Mouse (Mus musculus) kidney, adult 10 weeks (tissue): ENCODE results near the gene Cers5. TPM values are rescaled to one million over a fixed set of nuclear protein-coding genes. Genes with fewer than 3 reads are reported as not detected.

Experiments
- polyA plus RNA-seq: library from polyadenylated mRNA; stranded (reverse); fragments of 350-450 nt; fragmentation: Illumina TruSeq; extraction: RNeasy Lipid Tissue Mini Kit (QIAGEN cat#74804); gene quantifications from one replicate; pipeline ENCODE4 v1.2.3, GENCODE M21; 2014; ENCODE audit warnings: low read depth, low replicate concordance

The Cers5 gene
- 41.6 TPM for polyA plus RNA-seq

GRCm38 (mm10) chr15:99772881-99772924 lies at the start of gene Cers5:
TSS of gene Cers5 (minus strand) at chr15:99772885.

DNA sequence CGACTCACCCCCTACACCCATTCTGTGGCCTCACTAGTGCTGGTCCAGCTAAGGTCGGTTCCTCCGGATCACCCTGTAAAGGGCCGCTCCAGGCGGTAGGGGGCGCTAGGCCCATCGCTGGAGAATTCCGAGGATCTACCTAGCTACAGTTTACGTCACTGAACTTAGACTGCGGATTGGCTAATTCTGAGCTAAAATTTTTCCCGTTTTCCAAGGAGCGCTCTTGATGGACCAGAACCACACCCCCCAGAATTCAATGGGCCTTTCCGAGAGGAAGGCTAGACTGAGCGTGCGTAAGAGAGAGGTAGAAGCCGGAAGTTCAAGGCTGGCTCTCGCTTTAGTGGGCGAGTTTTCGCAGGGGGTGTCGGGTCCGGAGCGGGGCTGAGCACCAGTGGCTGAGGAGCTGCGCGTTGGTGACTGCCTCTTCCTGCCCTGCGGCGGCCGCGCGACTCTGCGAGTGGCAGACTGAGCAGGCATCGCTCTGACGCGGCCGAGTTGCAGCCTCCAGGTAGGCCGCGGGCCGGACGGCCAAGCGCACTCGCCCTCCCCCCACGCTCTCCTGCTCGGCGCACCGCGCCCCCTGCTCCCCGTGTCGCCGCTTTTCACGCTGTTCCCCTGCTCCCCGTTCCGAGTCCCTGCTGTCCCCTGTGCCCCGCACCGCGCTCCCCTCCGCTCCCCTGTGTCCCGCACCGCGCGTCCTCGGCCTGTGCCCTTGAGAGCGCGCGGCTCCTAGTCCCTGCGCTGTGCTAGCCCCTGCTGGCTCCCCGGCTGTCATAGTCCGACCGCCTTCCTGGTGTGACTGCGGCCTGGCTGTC lies 47.1 kb downstream of the Cers5 start, which contains the start of gene Cox14:
Gene Cox14, plus strand, starts transcription at position 278 of the 815 bp plus-strand sequence.

GRCm38 (mm10) chr15:99717386-99718334 lies 55.0 kb downstream of the Cers5 start, which contains the start of gene Gpd1:
TSS of gene Gpd1 (plus strand) at chr15:99717515.

DNA sequence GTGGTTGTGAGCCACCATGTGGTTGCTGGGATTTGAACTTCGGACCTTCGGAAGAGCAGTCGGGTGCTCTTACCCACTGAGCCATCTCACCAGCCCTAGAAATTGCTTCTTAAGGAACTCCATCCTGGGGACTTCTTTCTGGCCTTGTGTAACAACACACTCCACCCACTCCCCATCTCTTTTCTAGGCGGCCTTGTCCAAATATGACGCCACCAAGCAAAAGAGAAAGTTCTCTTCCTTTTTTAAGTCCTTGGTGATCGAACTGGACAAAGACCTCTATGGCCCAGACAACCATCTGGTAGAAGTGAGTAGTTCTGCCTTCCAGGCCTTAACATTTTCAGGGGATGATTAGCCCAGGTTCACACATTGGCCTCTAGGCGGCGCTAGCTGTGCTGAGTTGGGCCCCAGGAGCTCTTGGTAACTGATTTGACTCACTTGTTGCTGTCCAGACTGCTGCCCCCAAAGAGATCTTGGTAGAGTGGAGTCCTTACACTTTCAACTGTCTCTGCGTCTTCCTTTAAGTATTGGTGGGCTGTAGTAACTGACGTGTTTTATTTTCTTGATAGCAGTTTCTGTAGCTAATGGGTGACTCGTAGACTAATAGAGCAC lies 67.1 kb downstream of the Cers5 start, which contains the start of gene Gm17349:
Gene Gm17349, minus strand, starts transcription at position 51 of the 609 bp plus-strand sequence.

DNA sequence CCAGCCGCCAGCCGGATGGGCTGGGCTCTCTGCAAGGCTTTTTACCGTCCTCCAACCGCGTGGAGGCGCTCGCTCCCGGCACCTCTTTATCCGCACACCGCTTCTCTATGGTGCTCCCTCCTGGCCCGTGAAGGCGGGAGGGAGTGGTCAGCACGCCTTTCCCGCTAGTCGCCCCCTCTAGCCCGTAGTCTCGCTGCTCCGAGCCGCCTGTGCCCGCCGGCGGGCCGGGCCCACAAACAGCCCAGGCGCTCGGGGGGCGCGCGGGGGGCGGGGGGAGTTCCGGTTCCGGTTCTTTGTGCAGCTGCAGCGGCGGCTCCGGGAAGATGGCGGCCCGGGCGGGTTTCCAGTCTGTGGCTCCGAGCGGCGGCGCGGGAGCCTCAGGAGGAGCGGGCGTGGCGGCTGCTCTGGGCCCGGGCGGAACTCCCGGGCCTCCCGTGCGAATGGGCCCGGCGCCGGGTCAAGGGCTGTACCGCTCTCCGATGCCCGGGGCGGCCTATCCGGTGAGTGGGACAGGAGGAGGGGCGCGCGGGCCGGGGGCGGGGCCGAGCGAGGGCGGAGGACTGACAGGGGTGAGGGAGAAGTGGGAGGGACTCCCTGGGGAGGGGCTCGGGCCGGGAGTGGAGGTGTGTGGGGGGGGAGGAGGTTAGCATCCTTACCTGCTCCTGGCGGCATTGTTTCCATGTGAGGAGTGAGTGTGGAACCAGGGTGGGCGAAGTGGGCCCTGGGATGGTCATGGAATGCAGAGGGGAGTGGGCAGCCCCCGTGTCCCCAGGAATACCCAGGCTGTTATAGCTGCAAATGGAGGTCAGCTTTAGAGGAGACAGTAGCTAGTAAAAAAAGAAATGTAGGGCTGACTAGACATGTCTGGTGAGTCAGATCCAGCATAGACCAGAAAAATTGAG lies 70.4 kb downstream of the Cers5 start, which contains the start of gene Smarcd1:
Gene Smarcd1, plus strand, starts transcription at position 131 of the 902 bp plus-strand sequence.

Other genes starting within 250 kb of the Cers5 start
- gene Faim2, start 244.7 kb downstream of the Cers5 start, polyA plus RNA-seq: not detected
- gene Aqp2, start 193.8 kb downstream of the Cers5 start, polyA plus RNA-seq: 3.2 TPM
- not detected for gene Aqp5, start 182.1 kb downstream of the Cers5 start, polyA plus RNA-seq
- 15.6 TPM for gene Aqp6, start 171.5 kb downstream of the Cers5 start, polyA plus RNA-seq
- 1.9 TPM for gene Racgap1, start 121.2 kb downstream of the Cers5 start, polyA plus RNA-seq
- gene Asic1, start 102.5 kb downstream of the Cers5 start, polyA plus RNA-seq: not detected
- gene Smarcd1, start 70.8 kb downstream of the Cers5 start, polyA plus RNA-seq: 4.1 TPM
- not detected for gene Gm17349, start 67.4 kb downstream of the Cers5 start, polyA plus RNA-seq
- 10.5 TPM for gene Gpd1, start 55.4 kb downstream of the Cers5 start, polyA plus RNA-seq
- 31.3 TPM for gene Cox14, start 47.3 kb downstream of the Cers5 start, polyA plus RNA-seq
- gene Lima1, start 102.6 kb upstream of the Cers5 start, polyA plus RNA-seq: 46.3 TPM
- not detected for gene Fam186a, start 194.2 kb upstream of the Cers5 start, polyA plus RNA-seq
- 95.7 TPM for gene Larp4, start 197.2 kb upstream of the Cers5 start, polyA plus RNA-seq